Mouse (Mus musculus) T-helper 17 cell (primary cell): Measurements from ENCODE around the gene Trir.

Source experiments
- in situ Hi-C, 2 experiments: fragments of 300-600 bp; cut with MboI, MseI; formaldehyde crosslinking; loops; 1 replicate in 1 of 2; 2 replicates in 1 of 2; pipeline ENCODE4 v1.15.1; 2025; ENCODE audit warnings: high pct_unique_total_duplicates in 2 of 2

Gene Trir

GRCm38 (mm10) chr8:85076001-85076400, 49.4 kb downstream of the Trir start:
- in situ Hi-C loops = loop anchor here (5.0 to 25.0 kb wide), 2 partner anchors 99 to 461 kb away; partner anchors contain the start of gene Junb (in 1 of the 2)

- in situ Hi-C loops = loop anchor here (5.0 to 25.0 kb wide), 2 partner anchors 100 to 460 kb away; partner anchors contain the start of gene Junb (in 1 of the 2)
Observed at GRCm38 (mm10) chr8:85076993-85077392, 50.4 kb downstream of the Trir start.
